Mouse (Mus musculus): ENCODE measurements at regions not wholly inside any gene's neighbourhood (a gene's known extent, or its start where the extent isn't known, plus 50 kb on each side); places are given as distances from the start of the nearest gene placed in this dataset.

DNA sequence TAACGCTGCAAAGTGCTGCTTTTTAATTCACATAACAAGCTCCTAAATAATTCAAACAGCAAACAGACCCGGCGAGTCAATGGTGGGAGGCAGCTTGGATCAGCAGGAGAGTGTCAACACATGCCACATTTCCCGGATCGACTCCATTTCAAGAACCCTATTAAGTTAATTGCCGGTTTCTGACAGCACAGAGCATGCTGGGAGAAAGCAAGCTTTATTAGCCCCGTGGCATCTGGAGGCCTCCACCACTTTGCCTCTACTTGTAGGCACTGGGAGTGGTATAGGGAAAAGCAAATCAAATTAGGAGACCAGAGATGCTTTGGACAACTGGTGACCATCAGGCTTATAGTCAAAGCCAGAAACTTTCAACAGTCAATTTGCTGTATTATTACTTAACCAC is 188.5 kb downstream of the Emx2 start:
- ATAC-seq: no peak

- no peak for ATAC-seq
Measured at GRCm38 (mm10) chr19:59649421-59649820, 191.2 kb downstream of the Emx2 start.

DNA sequence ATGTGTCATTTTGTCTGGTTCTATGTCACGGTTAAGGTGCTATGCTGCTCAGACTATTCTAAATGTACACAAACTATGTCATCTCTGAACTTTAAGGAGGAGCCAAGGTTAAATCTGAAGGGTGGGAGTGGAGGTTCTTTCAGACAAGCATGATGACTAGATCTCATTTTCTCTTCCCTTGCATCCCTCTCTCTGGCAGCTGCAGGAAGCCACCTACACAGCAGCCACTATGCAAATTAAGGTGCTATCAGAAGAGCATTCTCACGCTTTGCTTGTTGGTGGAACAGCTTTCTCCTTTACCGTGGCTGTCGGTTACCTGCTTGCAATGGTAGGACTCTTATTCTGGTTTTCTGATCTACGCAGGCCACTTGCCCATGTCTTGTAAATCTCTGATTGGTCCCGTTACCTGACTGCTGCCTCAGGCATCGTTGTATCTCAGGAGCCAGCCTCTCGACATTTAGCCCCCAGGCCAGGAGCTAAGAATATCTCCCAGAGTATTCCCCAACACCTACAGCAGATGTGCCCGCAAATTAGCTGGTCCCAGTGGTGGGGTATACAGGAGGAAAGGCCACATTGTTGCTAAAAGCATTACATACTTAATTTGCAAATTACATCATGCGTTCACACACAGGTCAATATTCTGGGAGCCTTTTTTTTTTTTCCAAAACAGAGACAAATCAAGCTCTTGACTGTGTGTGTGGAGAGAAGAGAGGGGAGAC is 192.6 kb downstream of the Emx2 start:
- ATAC-seq: peak; percentile 35

- no peak for ATAC-seq
Measured at GRCm38 (mm10) chr19:59653631-59654367, 195.6 kb downstream of the Emx2 start.

GRCm38 (mm10) chr19:59655321-59655720 is 197.1 kb downstream of the Emx2 start:
- ATAC-seq: no peak

- ATAC-seq: no peak
Measured at GRCm38 (mm10) chr19:59669793-59670192, 211.6 kb downstream of the Emx2 start.

DNA sequence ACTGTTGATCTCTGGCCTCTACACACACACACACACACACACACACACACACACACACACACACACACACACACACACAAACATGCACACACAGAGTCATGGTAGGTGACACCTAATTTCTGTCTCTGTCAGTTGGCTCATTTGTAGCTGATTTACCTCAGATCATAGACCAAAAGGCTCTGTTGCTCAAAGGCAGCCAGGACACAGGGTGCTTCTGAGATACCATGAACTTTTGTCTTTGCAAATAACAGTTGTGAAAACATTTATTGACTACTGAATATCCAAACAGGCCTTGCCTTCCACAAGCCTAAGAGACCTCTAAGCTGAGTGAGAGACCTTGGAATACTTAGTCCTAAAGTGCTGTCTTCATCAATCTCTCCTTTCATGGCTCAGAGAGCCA is 215.4 kb downstream of the Emx2 start:
- ATAC-seq: no peak

GRCm38 (mm10) chr19:59679191-59679590 is 221.0 kb downstream of the Emx2 start:
- ATAC-seq: no peak

GRCm38 (mm10) chr19:59680356-59680755 is 222.2 kb downstream of the Emx2 start:
- ATAC-seq: no peak

GRCm38 (mm10) chr19:59684292-59684691 is 226.1 kb downstream of the Emx2 start:
- ATAC-seq: no peak

DNA sequence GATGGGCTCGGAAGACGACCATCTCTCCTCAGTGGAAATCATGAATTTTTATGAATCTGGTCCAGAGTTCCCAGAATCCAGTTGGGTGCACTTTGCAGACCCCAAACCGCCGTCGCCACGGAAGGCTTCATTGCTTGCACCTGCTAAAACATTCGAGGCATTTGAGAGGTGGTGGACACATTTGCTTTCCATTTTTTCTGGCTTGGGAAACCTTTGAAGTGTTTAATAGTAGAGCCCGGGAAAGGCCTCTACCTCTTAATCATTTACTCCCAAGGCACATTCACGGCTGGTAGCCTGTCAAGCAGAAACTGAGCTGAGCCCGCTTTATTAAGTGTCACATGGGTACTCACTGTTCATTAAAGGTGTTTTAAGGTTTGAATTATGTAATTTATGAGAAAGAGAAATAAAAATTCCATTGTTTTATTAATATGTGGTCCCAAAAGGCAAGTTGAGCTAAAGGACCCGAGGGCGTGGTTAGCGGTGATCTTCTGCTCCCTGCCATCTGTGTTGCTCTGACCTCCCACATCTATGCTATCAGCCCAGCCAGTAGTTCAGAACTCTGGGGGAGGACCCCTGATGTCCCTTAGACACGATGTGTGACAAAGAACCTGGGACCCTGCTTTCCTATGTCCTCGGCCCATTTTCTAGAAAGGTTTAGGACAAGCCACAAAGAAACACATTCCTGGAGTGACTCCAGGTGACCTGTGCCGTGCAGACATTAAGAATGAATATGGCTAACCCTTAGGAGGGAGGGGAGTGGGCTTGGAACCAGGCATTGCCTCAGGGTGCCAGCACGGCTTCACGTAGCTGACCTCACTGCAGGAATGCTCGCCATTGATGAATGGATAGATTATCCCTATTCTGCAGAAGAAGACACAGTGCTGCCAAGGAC is 227.9 kb downstream of the Emx2 start:
- no peak for ATAC-seq

DNA sequence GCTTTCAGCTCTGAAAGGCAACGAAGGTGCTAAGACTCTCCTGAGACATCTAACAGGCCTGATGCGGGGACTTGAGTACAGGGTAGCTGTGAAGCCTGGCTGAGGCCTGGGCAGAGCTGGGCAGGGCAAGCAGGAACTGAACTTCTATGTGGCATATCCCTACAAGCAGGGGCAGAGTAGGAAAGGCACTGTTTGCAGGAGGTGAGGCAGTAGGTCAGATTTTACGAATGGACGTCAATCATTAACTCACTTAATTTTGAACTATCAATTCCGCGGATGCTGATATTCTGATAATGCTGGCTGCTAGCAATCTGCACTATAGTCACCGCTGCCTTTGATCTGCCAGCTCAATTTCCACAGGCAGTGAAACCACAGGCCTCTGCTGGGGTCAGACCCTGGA is 229.0 kb downstream of the Emx2 start:
- no peak for ATAC-seq

GRCm38 (mm10) chr19:59687681-59688080 is 229.5 kb downstream of the Emx2 start:
- ATAC-seq: no peak

GRCm38 (mm10) chr19:59691541-59692096 is 233.4 kb downstream of the Emx2 start:
- no peak for ATAC-seq

- ATAC-seq: no peak
Measured at GRCm38 (mm10) chr19:59697628-59698027, 239.5 kb downstream of the Emx2 start.

DNA sequence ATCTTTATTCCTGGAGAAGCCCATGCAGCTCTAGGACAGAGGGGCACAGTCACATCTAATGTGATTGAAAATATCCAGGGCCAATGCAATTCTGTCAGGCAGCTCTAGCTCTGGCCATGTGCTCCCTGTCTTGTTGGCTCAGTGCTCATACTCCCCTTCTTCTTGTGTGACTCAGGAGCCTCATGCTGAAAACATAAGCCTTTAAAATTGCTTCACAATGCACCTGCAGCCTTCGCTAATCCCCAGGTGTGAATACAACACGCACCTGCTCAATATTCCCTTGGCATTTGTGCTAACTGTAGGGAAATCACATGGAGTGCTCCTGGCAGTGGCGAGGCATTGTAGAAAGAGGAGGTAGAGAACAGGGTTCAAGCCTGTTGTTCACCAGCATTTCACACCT is 242.0 kb downstream of the Emx2 start:
- no peak for ATAC-seq

DNA sequence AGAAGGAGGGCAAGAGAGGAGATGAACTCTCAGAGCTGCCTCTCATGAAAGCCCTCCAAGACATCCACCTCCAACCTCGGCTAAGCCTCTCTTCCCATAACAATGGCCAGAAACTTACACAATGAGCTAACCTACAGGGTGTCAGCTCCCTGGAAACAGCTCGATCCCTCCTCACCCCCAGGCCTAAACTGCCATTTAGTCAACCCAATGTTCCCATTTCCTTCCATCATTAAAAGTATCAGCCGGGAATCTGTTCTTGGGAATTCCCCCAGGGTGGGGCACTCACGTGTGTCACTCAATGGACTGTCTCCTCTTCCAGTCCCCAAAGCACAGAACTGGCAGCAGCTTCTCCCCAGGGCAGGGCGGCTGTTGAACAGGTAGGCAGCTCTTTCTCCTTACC is 236.3 kb downstream of the Rab11fip2 start:
- no peak for ATAC-seq

GRCm38 (mm10) chr19:59709180-59709579 is 234.3 kb downstream of the Rab11fip2 start:
- ATAC-seq: no peak

DNA sequence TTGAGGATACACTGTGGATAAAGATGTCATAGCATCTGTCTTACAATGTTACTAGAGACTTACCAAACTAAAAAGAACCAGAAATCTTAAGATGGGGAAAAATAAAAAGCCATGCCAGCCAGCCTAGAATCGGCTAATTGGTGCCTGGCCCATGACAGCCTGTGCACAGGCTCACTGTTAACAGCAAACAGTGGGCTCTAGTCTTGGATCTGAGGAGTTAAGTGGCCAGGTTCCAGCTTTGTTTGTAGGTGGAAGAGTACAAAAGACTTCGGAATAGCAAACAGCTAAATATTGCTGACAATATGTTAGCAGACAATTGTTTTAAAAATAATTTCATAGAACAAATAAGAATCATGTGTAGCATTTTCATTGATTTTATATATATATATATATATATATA is 228.4 kb downstream of the Rab11fip2 start:
- no peak for ATAC-seq

DNA sequence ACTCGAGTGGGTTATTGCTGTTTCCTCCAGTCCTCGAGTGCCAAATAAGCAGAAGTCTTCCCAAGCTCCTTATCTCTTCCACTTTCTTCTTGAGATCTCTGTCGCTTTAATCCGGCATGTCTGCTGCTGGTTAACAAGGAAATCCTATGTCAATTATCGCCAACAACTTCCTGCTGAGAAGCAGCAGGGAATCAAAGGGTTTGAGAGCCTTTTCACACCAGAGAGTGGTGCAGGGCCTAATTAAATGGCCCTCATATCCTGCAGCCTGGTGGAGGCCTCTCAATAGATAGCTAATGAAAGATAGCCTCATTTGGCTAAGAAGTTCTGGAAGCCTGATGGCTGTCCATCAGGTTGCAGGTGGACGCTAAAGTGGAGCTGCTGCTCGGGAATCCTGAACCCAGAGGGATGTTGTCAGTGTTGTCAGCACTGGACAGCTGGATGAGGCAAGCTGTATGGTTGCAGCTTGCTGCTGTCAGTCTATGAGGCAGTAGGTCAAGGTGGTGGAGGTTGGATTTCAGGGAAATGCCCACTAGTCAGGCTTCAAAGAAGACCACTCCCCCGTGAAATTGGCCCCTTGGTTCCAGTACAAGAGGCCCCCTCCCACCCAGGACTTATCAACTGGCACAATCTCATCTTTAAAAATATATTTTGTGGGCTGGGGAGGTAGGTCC is 225.5 kb downstream of the Rab11fip2 start:
- no peak for ATAC-seq

DNA sequence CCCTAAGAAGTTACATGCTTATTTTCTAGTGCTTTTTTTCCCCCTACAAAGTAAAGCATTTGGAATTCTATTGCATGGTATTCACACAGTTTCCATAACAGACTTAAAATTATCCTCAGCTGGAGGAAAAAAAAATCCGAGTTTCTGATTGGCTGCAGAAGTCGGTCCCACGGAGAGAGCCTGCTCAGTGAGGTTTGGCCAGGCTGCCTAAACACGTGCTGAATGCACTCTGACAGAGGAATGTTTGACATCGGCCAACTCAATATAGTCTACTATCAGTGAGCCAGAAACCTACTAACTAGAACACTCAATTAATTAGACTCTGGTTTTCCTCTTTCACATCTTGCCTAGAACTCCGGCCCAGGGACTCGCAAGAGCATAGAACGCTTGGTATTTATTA is 204.9 kb downstream of the Rab11fip2 start:
- ATAC-seq: no peak

DNA sequence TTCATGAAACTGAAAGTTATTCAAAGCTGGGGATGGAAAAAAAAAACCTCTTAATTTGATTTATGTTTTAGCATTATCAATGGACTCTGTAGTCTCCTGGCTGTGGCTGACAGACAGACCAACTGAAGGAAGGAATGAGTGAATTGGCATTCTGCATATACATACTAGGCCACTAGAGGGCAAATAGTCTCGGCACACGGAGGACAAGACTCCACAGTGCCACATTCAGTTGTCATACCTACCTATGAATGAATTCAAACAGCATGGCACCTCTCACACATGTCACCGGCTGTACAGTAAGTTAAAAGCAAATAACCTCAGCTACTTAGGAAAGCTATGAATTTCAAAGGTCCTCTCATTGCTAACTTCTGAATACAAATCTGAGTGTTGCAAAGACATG is 200.5 kb downstream of the Rab11fip2 start:
- ATAC-seq: no peak
